Mouse (Mus musculus): ENCODE data around the gene Fgfr2.

DNA sequence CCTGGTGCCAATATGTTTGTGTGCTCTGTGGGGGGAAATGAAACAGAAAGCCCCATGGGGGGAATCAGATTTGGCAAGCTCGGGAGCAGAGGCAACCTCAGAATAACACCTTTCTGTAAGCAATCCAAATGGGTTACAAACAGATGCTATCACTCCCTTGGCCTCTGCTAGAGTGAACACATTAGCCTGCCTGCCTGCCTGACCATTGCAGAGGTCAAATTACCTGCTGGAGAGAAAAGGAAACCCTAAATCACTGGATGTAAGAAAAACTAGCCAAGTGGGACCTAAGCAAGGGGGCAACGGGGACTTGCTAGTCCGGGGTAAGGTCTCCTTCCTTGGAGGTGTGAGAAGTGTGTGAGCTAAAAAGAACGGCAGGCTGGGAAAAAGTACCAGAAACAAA is 3004.4 kb downstream of the Fgfr2 start:
- no peak for TF ChIP-seq POLR2A (IDR thresholded peaks at IDR 0.05; ENCODE audit: borderline replicate concordance, extremely low read depth, low read depth, low read length)
- TF ChIP-seq CTCF (IDR thresholded peaks at IDR 0.05; ENCODE audit: insufficient read depth, low read length) = no peak
